Mouse (Mus musculus): ENCODE measurements at regions not wholly inside any gene's neighbourhood (a gene's known extent, or its start where the extent isn't known, plus 50 kb on each side); places are given as distances from the start of the nearest gene placed in this dataset.

DNA sequence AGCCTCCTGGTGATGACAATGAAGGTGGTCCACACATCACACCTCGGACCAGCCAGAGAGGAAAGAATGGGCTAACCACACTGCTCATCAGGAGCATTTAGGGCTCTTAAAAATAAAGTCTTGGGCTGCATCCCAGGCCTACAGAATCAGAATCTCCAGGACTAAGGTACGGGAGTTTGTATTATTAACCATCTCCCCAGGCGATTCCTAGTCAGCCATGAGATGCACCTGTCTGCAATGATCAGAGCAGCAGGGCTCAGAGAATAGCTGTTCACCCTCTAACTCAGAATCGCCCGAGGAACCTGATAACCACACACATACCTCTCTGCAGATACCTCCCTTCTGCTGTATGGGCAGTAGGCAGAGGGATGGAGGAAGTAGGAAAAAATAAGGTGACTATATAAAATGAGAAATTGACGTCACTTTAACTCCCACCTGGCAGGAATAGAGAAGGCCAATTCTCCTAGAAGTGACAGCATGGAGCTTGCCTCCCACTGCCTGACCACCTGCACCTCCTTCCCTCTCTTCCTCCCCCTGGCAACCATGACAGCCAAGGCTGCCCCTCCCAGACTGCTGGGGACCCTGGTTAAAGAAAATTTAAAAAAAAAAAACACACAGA, 401.5 kb upstream of the Rps6ka3 start:
- DNase-seq (ENCODE audit: low spot score), result no peak

DNA sequence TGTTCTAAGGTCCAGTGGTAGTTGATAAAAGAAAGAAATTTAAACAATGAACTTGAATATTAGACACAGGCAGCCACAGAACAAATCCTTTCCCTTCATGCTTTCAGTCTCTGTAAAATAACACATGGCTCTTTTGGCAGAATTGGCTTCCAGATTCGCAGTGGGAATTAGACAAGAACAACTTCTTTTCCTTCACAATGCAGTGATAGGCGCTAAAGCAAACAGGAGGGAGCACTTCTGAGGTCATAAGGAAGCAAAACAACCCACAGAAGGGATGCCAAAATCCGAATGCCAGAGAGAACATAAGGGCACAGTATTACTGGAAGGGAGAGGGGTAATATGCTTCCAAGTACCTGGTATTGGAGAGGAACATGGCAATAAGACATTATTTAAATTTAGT, 396.3 kb upstream of the Rps6ka3 start:
- DNase-seq (ENCODE audit: low spot score), result no peak

DNA sequence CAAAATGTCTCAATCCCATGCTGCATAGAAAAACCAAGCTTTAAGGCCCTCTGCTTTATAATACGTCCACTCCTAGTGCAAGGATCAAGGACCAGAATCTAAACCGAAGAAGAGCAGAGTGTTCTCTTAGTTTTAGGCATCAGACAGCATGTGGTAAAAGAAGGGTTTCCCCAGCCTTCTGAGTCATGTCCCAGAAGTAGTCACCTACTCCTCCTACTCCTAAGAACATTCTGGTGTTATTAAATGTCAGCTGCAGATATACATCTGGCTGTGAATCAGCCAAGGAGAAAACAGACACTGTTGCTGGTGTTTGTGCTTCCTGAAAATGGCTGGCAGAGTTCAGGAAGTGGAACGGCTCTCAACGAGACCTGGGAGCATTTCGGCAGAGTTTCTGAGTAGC, 372.6 kb upstream of the Rps6ka3 start:
- DNase-seq (ENCODE audit: low spot score), result peak; percentile 28

DNA sequence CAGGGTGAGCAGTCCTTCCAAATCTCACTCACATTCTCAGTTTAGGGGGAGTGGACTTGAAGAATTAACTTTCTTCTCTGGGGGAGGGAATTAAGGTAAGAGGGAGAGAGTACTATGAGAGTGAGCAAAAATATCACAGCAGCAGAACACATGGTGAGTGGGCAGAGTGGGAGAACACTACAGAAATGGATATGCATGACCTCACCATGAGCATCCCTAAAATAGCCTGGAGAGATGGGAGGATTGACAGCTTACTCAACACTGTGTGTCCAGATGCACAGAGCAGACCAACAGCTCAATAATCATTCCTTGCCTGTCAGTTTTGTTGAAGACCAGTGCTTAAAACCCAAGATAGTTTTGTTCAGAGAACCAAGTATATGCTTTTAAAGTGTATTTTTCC, 357.8 kb upstream of the Rps6ka3 start:
- no peak for DNase-seq (ENCODE audit: low spot score)
